Mouse (Mus musculus): Measurements from ENCODE around the gene Acvr2b.
"Not testable (repeated sequence)": the region's sequence is repeated elsewhere in the genome, so short reads cannot be mapped to it uniquely, and the experiment has no call there.

The Acvr2b gene

DNA sequence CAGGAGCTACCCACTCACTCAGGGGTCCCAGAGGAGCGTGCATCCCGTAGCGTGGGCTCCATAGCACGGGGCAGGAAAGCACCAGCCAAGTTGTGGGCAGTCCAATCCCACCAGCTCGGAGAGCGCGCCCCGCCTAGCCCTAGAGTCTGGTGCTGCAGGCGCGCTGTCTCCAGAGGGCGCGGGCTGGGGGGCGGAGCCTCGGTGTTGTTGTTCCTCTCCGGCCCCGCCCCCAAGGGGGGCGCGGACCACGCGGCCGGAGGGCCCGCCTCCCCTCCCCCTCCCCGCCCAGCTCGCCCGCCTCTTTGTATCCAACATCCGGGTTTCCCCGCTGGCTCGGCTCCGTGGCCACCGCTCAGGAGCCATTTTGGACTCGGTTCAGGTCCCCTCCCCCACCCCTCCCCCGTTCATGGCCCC lies at the start of gene Acvr2b:
Gene Acvr2b (plus strand): TSS at position 318 of the 414 bp plus-strand sequence.
- DNase-seq, result peak; percentile 99

DNA sequence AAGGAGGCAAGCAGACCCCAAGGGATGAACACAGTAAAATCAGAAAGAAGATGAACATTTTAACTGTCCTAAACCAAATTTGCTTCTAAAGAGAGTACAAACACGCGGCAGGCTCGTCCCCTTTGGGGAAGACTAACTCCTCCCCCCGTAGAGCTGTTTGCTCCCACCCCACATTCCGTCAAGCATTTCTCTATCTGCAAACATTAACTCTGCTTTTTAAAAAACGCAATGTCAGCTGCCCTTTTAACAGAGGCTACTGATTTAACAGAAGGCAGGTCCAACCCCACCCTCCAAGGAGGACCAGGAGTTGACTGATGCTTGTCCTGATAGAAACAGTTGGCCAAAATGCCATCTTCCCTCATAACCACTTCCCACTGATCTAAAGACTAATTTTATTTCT lies 48.0 kb upstream of the Acvr2b start:
- peak; percentile 28 for DNase-seq

DNA sequence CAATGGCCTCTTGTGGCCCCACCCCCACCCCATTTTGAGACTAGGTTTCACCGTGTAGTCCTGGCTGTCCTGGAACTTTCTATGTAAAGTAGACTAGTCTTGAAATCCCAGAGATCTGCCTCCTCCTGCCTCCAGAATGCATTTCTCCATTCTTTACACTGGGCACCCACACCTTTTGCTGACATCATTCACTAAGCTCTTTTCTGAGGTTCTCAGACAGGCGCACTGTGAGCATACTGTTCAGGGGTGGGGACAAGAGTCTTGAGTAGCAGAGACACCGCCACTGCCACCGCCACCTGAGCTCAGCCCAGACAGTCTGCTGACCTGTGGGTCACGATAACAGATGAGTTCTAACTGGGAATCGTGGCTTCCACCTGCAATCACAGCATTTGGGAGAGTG lies 46.0 kb upstream of the Acvr2b start:
- no peak for DNase-seq

DNA sequence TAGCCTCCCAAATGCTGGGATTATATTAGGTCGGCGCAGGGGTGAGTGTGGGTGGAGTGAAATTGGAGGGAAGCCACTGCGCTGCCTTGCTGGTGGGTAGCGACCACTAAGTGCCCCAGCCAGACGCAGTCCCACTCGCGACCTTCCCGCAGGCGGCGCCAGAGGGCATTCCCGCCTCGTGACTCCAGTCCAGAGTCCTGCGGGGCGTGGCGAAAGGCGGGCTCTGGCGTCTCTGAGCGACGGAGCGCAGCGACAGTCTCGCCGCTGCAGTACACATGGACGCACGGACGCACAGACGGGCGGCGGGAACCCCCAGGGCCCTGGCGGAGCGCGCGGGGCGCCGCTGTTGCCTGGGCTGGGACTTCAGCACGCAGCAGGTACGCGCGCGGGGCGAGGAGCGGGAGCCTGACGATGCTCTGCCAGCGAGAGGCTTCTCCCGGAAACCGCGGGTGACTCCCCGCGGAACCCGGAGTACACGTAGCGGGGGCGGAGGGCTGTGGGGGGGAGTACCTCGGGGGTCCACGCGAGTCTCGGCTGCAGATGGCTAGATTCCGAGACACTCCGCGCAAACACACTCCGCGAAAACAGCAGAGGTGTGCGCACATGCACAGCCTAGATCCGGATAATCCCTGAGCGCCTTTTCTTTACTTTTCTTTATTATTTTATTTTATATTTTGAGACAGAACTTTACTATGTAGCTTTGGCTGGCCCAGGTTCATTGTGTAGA lies 44.4 kb upstream of the Acvr2b start, which contains the start of gene Xylb:
Gene Xylb (plus strand): TSS at position 51 of the 727 bp plus-strand sequence.
- peak; percentile 97 for DNase-seq

DNA sequence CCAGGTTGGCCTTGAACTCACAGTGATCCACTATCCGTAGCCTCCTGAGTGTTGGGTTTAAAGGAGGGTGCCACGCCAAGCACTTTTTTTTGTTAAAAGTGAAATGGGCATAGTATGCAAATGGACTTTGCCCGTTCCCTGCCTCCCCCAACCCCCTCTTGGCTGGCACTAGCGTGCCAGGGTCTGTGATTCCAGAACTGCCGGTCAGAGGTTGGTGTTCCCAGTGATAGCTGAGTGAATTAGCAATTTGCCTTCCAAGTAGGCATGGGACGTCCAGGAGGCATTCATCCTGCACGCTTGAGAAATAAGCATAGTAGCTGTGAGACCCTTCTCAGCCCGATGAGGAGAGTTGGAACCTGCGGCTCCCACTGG lies 43.9 kb upstream of the Acvr2b start:
- DNase-seq, result peak; percentile 73

DNA sequence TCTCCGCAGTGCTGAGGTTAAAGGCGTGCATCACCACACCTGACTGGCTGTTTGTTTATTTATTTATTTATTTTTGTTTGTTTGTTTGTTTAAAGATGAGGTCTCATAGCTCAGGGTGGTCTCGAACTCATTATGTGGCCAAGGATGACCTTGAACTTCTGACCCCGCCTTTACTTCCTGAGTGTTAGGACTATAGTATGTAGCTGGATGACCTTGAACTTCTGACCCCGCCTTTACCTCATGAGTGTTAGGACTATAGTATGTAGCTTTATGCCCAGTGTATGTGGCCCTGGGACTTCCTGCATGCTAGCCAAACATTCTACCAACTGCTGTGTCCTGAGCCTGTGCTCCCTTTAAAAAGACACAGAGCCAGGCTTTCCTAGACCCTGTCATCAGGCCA lies 40.5 kb upstream of the Acvr2b start:
- DNase-seq, result no peak

DNA sequence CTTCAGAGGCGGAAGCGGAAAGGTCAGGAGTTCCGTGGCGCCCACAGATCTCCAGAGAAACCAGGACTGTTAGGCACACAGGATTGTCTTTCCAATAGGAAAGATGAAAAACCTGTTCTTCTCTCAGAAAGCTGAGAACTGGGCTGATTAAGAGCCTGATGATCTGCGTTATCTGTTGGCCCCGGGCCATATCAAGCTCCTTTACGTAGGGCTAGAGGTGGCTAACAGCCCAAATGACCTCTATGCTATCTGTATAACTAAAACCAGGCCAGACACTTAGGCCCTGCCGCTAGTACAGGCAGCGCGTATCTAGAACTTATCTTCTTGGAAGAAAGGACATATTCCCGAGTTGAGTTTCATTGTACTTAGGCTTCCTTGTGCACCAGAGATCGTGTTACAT lies 38.7 kb upstream of the Acvr2b start:
- DNase-seq, result no peak

DNA sequence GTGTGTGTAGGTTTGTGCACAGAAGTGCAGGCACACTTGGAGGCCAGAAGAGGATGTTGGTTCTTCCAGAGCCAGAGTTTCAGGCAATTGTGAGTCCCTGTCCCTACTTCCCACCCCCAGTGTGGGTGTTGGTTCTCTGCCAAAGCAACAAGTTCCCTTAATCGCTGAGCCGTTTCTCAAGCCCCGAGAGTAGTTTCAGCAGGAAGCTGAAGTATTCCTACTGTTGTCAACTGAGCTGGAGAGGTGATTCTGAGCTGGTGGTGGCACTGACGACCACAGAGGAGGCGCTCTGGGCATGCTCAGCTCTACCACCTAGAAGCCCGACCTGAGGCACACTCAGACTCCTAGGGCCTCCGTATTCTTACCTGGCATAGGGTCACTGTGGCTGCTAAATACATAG lies 36.6 kb upstream of the Acvr2b start, which contains the start of gene Slc22a14:
Gene Slc22a14 (minus strand): TSS at position 270 of the 400 bp plus-strand sequence.
- DNase-seq, result peak; percentile 41

DNA sequence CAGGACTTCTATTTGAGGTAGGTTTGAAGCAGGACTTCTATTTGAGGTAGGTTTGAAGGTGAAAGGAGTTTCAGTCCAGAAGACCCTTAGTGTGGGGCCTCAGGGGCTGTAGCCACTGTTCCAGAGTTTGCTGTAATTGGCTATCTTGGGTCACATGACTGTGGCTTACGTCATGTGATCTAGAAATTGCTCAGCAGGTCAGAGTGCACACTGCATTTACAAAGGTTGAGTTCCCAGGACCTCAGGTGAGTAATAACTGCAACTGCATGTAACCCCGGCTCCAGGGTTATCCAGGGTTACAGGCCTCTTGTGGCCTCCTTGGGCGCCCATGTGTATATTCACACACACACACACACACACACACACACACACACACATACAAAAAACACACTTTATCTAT lies 33.6 kb upstream of the Acvr2b start:
- DNase-seq, result no peak

DNA sequence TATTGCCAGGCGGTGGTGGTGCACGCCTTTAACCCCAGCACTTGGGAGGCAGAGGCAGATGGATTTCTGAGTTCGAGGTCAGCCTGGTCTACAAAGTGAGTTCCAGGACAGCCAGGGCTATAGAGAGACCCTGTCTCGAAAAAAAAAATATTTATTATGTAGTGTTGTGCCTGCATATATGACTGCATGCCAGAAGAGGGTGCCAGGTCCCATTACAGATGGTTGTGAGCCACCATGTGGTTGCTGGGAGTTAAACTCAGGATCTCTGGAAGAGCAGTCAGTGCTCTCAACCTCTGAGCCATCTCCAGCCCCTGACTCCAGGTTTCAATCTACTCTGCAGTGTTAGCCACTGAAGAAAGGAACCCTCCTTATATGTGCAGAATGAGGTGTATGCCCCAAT lies 31.1 kb upstream of the Acvr2b start:
- not testable (repeated sequence) for DNase-seq

DNA sequence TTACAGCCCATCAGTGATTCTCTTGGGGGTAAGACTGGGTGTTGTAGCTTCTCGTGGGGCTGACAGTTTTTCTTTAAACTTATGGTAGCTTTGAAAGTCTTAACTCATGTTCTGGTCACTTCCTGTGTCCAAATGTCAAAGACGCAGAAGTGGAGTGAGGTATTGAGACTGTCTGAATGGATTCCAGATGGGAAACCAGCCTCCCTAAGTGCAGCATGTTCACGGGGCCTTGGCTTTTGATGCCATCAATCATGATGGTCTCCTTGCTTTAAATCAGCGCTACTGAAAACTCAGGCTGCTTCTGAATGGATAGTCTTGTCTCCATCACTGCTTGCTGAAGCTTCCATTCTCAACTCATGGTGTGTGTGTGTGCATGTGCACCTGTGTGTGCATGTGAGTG lies 30.7 kb upstream of the Acvr2b start:
- DNase-seq, result no peak

DNA sequence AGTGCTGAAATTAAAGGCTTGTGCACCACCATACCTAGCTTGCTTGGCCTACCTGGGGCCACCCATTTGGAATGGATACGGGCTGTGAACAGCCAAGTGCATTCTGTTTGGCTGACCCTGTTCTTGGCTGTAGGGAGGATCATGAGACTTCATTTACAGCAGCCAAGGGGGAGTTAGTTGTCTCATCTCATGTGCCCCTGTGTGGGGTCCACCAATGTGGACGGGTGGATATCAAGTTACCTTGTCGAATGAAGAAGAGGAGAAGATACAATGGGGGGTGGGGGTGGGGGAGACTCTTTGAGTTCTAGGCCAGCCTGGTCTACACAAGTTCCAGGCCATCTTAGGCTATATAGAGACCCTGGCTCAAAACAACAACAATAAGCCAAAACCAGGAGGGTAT lies 26.9 kb upstream of the Acvr2b start:
- DNase-seq, result no peak

DNA sequence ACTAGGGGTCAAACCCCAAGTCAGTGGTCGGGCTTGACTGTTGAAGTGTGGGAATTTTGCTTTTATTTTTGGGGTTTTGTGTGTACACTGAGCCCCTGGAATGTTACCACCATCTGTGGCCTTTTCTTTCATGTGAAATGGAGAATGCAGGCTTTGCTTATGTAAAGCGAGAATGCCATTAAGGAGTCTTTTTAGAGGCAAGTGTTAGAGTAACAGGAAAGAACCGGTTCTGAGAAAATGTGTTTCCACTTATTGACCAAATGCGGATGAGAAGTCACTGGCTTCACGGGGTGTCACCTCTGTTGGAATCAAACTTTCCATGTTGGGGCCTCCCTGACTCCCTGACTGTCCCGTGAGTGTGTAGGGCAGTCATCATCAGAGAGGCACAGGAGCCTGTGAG lies 26.4 kb upstream of the Acvr2b start:
- no peak for DNase-seq

DNA sequence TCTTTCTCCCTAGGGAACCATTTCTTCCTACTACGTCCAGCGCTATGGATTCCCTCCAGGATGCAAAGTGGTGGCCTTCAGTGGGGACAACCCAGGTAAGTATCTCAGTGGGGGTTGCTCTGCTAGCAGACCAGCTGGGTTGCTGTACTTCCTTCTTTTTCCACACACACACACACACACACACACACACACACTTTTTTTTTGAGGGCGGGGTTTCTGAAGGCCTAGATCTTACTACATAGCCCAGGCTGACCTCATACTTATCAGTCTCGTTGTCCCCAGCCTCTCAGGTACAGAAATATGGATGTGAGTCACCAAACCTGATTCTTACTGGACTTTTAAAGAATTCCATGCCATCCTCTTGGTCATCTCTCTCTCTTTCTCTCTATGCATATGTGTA lies 23.7 kb upstream of the Acvr2b start:
- DNase-seq, result no peak

DNA sequence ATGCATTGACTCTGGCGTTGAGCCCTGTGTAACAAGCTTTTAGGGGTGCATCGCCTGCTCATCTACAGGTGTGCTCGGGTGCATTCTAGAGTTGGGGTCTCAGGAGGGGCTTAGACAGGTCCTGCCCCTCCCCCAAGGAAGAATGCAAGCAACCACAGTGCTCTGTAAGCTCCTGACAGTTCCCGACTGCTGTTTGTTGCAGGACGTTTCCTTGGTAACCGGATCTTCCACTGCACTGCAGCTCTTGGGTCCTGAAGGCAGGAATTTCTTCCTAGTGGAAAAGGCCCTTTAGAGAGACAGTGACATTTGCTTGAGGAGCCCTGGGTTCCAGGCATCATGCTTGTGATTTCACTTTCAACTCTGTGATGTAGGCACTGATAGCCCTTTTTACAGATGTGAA lies 19.3 kb upstream of the Acvr2b start:
- no peak for DNase-seq

DNA sequence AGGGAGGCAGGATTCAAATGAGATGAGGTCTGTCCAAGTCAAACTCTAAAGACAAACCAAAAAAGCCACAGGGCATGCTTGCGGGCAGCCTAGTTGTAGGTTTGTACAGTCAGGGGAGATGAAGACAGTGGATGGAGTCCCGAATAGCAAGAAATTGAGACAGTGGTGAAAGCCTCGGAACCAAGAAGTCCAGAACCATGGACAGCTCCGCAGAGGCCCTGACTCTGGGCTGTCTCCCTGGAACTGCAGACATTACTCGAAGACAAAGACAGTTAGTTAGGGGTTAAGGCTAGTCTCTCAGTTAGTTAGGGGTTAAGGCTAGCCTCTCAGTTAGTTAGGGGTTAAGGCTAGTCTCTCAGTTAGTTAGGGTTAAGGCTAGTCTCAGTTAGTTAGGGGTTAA lies 13.0 kb upstream of the Acvr2b start:
- peak; percentile 67 for DNase-seq

DNA sequence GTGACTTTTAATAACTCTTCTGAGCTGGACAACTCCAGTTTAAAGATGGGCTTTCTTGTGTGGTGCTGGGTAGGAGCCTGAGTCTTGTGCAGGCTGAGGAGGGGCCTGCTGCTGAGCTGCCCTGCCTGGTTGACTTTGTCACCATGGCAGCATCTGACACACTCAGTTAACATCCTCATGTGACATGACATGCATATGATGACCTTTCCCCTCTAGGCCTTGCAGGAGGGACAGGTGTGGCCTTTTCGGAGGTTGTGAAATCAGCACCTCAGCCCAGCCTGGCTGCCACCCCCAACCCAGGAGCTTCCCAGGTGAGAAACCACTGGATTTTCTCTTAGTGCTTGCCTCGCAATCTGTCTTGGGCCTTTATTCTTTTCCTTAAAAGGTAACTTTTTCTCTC lies 11.7 kb upstream of the Acvr2b start:
- no peak for DNase-seq

DNA sequence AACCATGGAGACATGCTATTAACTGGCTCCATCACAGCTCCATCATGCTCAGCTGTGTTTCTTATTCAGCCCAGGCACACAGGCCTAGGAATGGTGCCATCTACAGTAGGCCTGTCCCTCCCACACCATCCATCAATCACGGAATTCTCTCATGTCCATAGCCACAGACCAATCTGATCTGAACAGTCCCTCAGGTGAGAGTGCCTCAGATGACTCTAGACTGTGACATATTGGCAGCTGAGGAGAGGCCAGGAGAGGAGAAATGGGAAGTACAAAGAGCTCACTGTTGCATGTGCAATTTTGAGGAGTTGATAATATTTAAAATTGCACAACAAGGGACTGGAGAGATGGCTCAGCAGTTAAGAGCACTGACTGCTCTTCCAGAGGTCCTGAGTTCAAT lies 7.1 kb upstream of the Acvr2b start:
- DNase-seq, result no peak

DNA sequence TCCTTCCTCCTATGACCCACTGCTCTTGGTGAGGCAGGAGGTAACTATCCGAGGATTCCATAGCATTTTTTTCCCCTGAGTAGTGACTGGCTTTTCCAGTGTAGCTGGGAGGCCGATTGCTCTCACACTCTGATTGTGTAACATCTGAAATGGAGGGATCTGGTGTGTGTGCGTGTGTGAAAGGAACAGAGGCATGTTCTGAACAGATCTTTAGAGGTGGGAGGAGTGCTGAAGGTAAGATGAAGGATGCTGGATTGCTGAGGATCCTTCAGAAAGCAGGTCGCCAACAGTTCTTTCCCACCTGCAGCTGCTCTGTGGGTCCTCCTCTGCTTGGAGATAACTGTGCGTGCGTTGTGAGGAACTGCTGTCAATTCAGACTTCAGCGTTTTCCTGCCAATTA lies 567 bp upstream of the Acvr2b start:
- DNase-seq, result no peak

DNA sequence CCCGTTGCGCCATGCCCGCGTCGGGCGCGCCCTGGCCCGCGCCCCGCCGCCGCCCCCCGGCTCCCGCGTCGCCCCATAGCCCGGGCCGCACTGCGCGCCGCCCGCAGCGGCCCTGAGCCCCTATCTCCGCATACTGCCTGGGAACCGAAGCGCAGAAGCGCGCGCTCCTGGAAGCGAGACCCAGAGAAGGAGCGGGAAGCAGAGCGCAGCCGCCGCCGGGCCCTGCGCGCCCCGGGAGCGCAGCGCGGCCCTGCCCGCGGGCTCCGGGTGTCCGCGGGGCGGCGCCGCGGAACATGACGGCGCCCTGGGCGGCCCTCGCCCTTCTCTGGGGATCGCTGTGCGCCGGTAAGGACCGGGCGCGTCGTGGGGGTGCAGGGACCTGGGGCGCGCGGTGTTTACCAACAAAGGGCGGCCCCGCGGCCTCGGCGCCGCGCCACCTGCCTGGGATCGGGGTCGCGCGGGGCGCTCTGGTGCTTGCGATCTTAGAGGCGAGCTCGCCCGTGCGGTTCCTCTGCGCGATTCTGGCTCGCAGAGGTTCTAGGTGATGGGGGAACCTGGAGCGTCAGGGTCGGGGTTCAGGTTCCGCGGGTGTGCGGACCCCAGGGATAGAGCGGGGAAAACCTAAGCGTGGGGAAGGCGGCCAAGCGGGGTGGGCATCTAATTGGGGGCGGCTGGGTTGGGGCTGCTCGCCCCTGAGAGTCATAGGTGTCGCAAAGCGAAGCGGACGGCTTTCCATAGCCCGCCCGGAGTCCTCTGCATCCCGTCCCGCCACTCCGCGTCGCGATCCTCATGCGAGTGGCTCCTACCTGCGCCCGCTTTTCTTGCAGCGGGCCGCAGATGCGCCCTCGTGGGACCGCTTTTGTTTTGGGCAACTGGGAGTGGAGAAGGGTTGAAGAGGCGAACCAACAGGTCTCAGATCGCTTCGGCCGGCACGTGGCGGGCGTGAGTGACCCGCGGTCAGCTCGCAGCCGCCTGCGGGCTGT lies 626 bp downstream of the Acvr2b start:
- DNase-seq, result peak; percentile 70

DNA sequence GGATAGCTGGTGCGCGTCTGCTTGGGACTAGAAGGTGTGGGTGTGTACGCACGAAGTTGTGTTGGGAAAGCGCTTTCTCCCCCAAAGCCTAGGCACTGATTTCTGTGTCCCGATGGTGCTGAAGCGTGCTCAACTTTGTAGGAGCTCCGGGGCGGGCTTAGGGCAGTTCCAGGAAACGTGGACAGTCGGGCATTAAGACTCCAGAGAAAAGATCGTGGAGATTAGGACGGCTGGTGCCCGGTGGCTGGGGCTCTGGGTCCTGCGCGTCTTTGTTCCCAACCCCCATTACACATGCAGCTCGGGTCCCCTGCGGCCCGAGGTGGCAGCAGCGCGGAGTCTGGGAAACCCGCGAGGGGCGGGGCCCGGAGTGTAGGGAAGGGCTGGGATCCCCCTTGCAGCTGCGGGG lies 1.3 kb downstream of the Acvr2b start:
- DNase-seq, result peak; percentile 69

DNA sequence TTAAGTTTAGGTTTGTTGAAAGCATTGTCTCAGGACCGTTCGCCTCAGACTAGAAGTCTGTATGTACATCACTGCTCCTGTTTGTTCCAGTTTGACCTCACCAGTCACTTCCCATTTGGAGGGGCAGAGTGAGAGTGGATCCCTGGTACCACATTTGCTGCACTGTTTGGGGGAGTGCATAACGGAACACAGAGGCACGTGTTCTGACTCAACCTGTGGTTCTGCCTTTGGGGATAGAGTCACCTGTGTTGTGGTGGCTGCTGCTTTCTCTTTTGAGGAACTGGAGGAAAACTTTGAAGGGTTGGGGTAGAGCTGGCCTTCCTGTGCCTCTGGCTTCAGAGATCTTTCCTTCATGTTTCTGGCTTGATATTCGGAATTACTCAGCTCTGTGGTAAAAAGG lies 2.2 kb downstream of the Acvr2b start:
- DNase-seq, result no peak

DNA sequence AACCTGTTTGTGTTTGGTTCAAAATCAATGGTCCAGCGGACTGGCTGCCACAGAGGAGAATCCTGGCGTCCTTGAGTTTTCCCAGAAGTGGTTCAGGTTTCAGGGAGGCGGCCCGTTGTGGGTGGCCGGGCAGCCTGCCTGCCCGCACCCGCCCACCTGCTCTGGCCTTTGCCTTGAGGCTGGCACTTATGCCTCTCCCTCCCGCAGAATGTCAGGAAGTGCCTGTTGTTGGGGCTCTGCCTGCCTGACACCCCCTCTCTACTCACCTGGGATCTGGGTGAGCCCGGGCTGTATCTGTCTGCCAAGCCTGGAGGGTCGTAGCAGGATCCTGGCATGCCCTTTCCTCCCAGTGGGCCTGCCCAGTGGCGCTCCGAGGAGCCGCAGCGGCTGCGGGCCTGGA lies 6.0 kb downstream of the Acvr2b start:
- DNase-seq, result peak; percentile 64
